Comparison of ENCODE assay signal across 9 mouse cellular contexts in genomic region chr2:21034651-21035050, GRCm38 (mm10).
DNase-seq lines count a peak whose midpoint lies in the region; ATAC-seq and TF ChIP-seq lines count a peak whose summit lies in the region.
"Had no signal": no experiment of that assay in that cellular context is flagged by ENCODE, and none has a peak within 500 bp of the region (broad histone marks: within the 10 kb centered on the region; RNA-seq: fewer than 3 reads in every experiment).

No protein-coding gene starts in this region.

- TF ChIP-seq CTCF in cortical plate, adult 2 months (IDR thresholded peaks at IDR 0.05; ENCODE audit: extremely low read depth, insufficient read depth, low read length): no peak
- no peak for TF ChIP-seq CTCF in thymus, adult 2 months (IDR thresholded peaks at IDR 0.05; ENCODE audit: borderline replicate concordance, control insufficient read depth, extremely low read depth, insufficient read depth, low read length, poor library complexity)

- no peaks in the 10 kb centered on the region for H3K4me1 ChIP-seq in kidney, embryonic 14.5 days (ENCODE audit: control insufficient read depth, insufficient read depth, low read length)
- peaks cover 5% of the 10 kb centered on the region for H3K4me1 ChIP-seq in cortical plate, adult 2 months (ENCODE audit: control insufficient read depth, insufficient read depth, low read length)
- H3K4me1 ChIP-seq in heart, embryonic 15.5 days (replicated peaks): peaks cover 24% of the 10 kb centered on the region
- H3K4me1 ChIP-seq in liver, embryonic 12.5 days: peaks cover 5% of the 10 kb centered on the region; the same call in 1 of the 2 replicates
- H3K4me1 ChIP-seq in thymus, adult 2 months (replicated peaks; ENCODE audit: control insufficient read depth, insufficient read depth, low read length): no peaks in the 10 kb centered on the region

- H3K27ac ChIP-seq in kidney, embryonic 14.5 days (ENCODE audit: low read depth, low read length): no peak overlapping the region
- H3K27ac ChIP-seq in cortical plate, adult 2 months (ENCODE audit: insufficient read depth, low read length): peak overlapping the region; percentile 90
- no peak overlapping the region for H3K27ac ChIP-seq in heart, embryonic 15.5 days
- no peak overlapping the region for H3K27ac ChIP-seq in liver, embryonic 12.5 days
- no peak overlapping the region for H3K27ac ChIP-seq in thymus, adult 2 months (ENCODE audit: control insufficient read depth, insufficient read depth, low read length)
- H3K27ac ChIP-seq: liver, embryonic 14.5 days had no signal

- H3K27me3 ChIP-seq in kidney, embryonic 14.5 days (ENCODE audit: control insufficient read depth, insufficient read depth, low read length): no peaks in the 10 kb centered on the region
- H3K27me3 ChIP-seq in heart, embryonic 15.5 days: no peaks in the 10 kb centered on the region
- H3K27me3 ChIP-seq in liver, embryonic 12.5 days (replicated peaks): no peaks in the 10 kb centered on the region
- H3K27me3 ChIP-seq in thymus, adult 2 months (ENCODE audit: control insufficient read depth, insufficient read depth, low read length): no peaks in the 10 kb centered on the region

- 0 out of 2 replicates have a peak overlapping the region, but pooled peaks have one; percentile 4 for H3K9ac ChIP-seq in kidney, embryonic 14.5 days (ENCODE audit: low read depth, low read length)
- H3K9ac ChIP-seq in heart, embryonic 15.5 days: 0 out of 2 replicates have a peak overlapping the region, but pooled peaks have one; percentile 14
- no peak overlapping the region for H3K9ac ChIP-seq in liver, embryonic 12.5 days
- H3K9ac ChIP-seq: liver, embryonic 14.5 days had no signal

- no peak for ATAC-seq in kidney, embryonic 14.5 days (ENCODE audit: low FRiP score, low TSS enrichment)
- ATAC-seq in heart, embryonic 15.5 days (replicated peaks; ENCODE audit: insufficient number of reproducible peaks, insufficient read depth, low FRiP score, low read depth): no peak
- no peak for ATAC-seq in liver, embryonic 12.5 days

- no peak overlapping the region; the same call in 1 of the 2 replicates for H3K4me2 ChIP-seq in kidney, embryonic 14.5 days (replicated peaks; ENCODE audit: low read depth, low read length)
- H3K4me2 ChIP-seq in heart, embryonic 15.5 days: peak overlapping the region; percentile 45
- peak overlapping the region; percentile 39 for H3K4me2 ChIP-seq in liver, embryonic 12.5 days

- 33% methylated on average over 8 of the region's 8 CpGs for WGBS in kidney, embryonic 14.5 days
- 42% methylated on average over 8 of the region's 8 CpGs for WGBS in heart, embryonic 15.5 days
- 25% methylated on average over 8 of the region's 8 CpGs for WGBS in liver, embryonic 12.5 days (ENCODE audit: insufficient replicate concordance)
- WGBS in thymus, adult 2 months: 49% methylated on average over 8 of the region's 8 CpGs

- DNase-seq in kidney, adult 8-10 months: no peak
- DNase-seq in thymus, postnatal 10 days (ENCODE audit: low spot score in 2 of 2): no peak
- DNase-seq in gastrocnemius, postnatal 25 days: no peak
- DNase-seq in thymus, adult 2 months: no peak

- no peaks in the 10 kb centered on the region for H3K9me3 ChIP-seq in kidney, embryonic 14.5 days (ENCODE audit: control insufficient read depth, low read length)
- H3K9me3 ChIP-seq in heart, embryonic 15.5 days (replicated peaks): no peaks in the 10 kb centered on the region
- H3K9me3 ChIP-seq in liver, embryonic 12.5 days (replicated peaks): no peaks in the 10 kb centered on the region

- no peaks in the 10 kb centered on the region for H3K36me3 ChIP-seq in kidney, embryonic 14.5 days (ENCODE audit: control insufficient read depth, insufficient read depth, low read length)
- no peaks in the 10 kb centered on the region for H3K36me3 ChIP-seq in heart, embryonic 15.5 days
- H3K36me3 ChIP-seq in liver, embryonic 12.5 days: no peaks in the 10 kb centered on the region
- H3K36me3 ChIP-seq in thymus, adult 2 months (ENCODE audit: control insufficient read depth, insufficient read depth, low read length): no peaks in the 10 kb centered on the region

- no peak overlapping the region for H3K4me3 ChIP-seq in kidney, embryonic 14.5 days (ENCODE audit: low read length)
- H3K4me3 ChIP-seq in cortical plate, adult 2 months (ENCODE audit: insufficient read depth, low read length): peak overlapping the region; percentile 7; the same call in 1 of the 2 replicates
- peak overlapping the region; percentile 13; the same call in 1 of the 2 replicates for H3K4me3 ChIP-seq in heart, embryonic 15.5 days
- peak overlapping the region; percentile 8; the same call in 1 of the 2 replicates for H3K4me3 ChIP-seq in liver, embryonic 12.5 days
- no peak overlapping the region for H3K4me3 ChIP-seq in thymus, adult 2 months (ENCODE audit: control insufficient read depth, insufficient read depth, low read length)

- TF ChIP-seq POLR2A in cortical plate, adult 2 months (IDR thresholded peaks at IDR 0.05; ENCODE audit: extremely low read depth, insufficient read depth, low read length): peak; percentile 75
- TF ChIP-seq POLR2A in thymus, adult 2 months (IDR thresholded peaks at IDR 0.05; ENCODE audit: control insufficient read depth, extremely low read depth, insufficient read depth, low read length, poor library complexity): no peak

Comparison
In these comparisons a context has a peak if more than half of its experiments do, and no peak if none do; other contexts are left out.
1. H3K4me3 ChIP-seq: peak in cortical plate, adult 2 months (single experiment), heart, embryonic 15.5 days (single experiment) and liver, embryonic 12.5 days (single experiment); none in kidney, embryonic 14.5 days (single experiment) and thymus, adult 2 months (single experiment).